Comparison of ENCODE assay signal across 8 mouse cellular contexts in genomic region chr5:116422699-116423201, GRCm38 (mm10). TPM values are rescaled to one million over a fixed set of nuclear protein-coding genes. Genes with fewer than 3 reads are reported as not detected.
DNase-seq lines count a peak whose midpoint lies in the region; ATAC-seq and TF ChIP-seq lines count a peak whose summit lies in the region.

TSS of gene Hspb8 (minus strand) at chr5:116422864.

- no peak for TF ChIP-seq CTCF in brain, embryonic 14.5 days (IDR thresholded peaks at IDR 0.05; ENCODE audit: borderline replicate concordance, extremely low read depth, insufficient read depth, insufficient read length)
- TF ChIP-seq CTCF in heart, postnatal 0 days (IDR thresholded peaks at IDR 0.05; ENCODE audit: low read depth) = no peak

- under 1% methylated on average over 20 of the region's 20 CpGs for whole genome bisulfite sequencing in forebrain, embryonic 10.5 days
- WGBS in heart, postnatal 0 days = 0% methylated on average over 18 of the region's 20 CpGs
- WGBS in lung, embryonic 15.5 days = under 1% methylated on average over 20 of the region's 20 CpGs

- H3K36me3 ChIP-seq in forebrain, embryonic 10.5 days (replicated peaks) = no peaks in the 10 kb centered on the region
- H3K36me3 ChIP-seq in heart, postnatal 0 days (replicated peaks; ENCODE audit: control insufficient read depth, insufficient read depth, low read length) = no peaks in the 10 kb centered on the region; the same call in 1 of the 2 replicates
- no peaks in the 10 kb centered on the region for H3K36me3 ChIP-seq in lung, embryonic 15.5 days

- TF ChIP-seq EP300 in heart, postnatal 0 days (IDR thresholded peaks at IDR 0.05; ENCODE audit: low read depth) = no peak

- H3K4me3 ChIP-seq in forebrain, embryonic 10.5 days = peak within 1 kb of the TSS; percentile 49
- H3K4me3 ChIP-seq in heart, postnatal 0 days (ENCODE audit: low read depth, low read length) = peak within 1 kb of the TSS; percentile 55
- peak within 1 kb of the TSS; percentile 41 for H3K4me3 ChIP-seq in lung, embryonic 15.5 days

- H3K4me2 ChIP-seq in heart, postnatal 0 days (ENCODE audit: low read depth, low read length) = peak within 1 kb of the TSS; percentile 66
- peak within 1 kb of the TSS; percentile 75 for H3K4me2 ChIP-seq in lung, embryonic 15.5 days

- peaks cover 28% of the 10 kb centered on the region for H3K27me3 ChIP-seq in forebrain, embryonic 10.5 days (ENCODE audit: poor library complexity, severe bottlenecking)
- no peaks in the 10 kb centered on the region for H3K27me3 ChIP-seq in heart, postnatal 0 days (ENCODE audit: control insufficient read depth, insufficient read depth, low read length)
- H3K27me3 ChIP-seq in lung, embryonic 15.5 days = no peaks in the 10 kb centered on the region

- no peak for TF ChIP-seq POLR2A in brain, embryonic 14.5 days (IDR thresholded peaks at IDR 0.05; ENCODE audit: borderline replicate concordance, extremely low read depth, insufficient read depth, insufficient read length, poor library complexity, severe bottlenecking)

- DNase-seq in Muller cell, postnatal 12 days (ENCODE audit: inconsistent ontology term) = peak; percentile 87
- peak; percentile 88 for DNase-seq in brain, embryonic 14.5 days (ENCODE audit: low read depth)
- peak; percentile 55 for DNase-seq in forebrain, embryonic 10.5 days (ENCODE audit: extremely low spot score, low spot score)
- peak; percentile 93 for DNase-seq in heart, postnatal 0 days (ENCODE audit: low spot score)
- peak; percentile 65 to 74 for DNase-seq in kidney, postnatal 36 days
- peak; percentile 78 for DNase-seq in retina, postnatal 1 day
- no peak for DNase-seq in spleen, postnatal 4 days (ENCODE audit: low spot score in 2 of 2)

- peak within 1 kb of the TSS; percentile 62 for H3K9ac ChIP-seq in heart, postnatal 0 days (replicated peaks; ENCODE audit: low read depth, low read length)
- peak within 1 kb of the TSS; percentile 52 for H3K9ac ChIP-seq in lung, embryonic 15.5 days

- peaks cover 57% of the 10 kb centered on the region for H3K4me1 ChIP-seq in forebrain, embryonic 10.5 days
- H3K4me1 ChIP-seq in heart, postnatal 0 days (ENCODE audit: control insufficient read depth, insufficient read depth) = peaks cover 19% of the 10 kb centered on the region; the same call in 1 of the 2 replicates
- peaks cover 47% of the 10 kb centered on the region for H3K4me1 ChIP-seq in lung, embryonic 15.5 days

- ATAC-seq in heart, postnatal 0 days (ENCODE audit: insufficient read depth, low read depth) = peak; percentile 89
- ATAC-seq in lung, embryonic 15.5 days (ENCODE audit: borderline replicate concordance, extremely low read depth, low FRiP score, low TSS enrichment) = peak; percentile 83

- H3K27ac ChIP-seq in forebrain, embryonic 10.5 days = peak within 1 kb of the TSS; percentile 84
- H3K27ac ChIP-seq in heart, postnatal 0 days (ENCODE audit: low read depth) = peak within 1 kb of the TSS; percentile 88
- peak within 1 kb of the TSS; percentile 81 for H3K27ac ChIP-seq in lung, embryonic 15.5 days

- H3K9me3 ChIP-seq in forebrain, embryonic 10.5 days = no peaks in the 10 kb centered on the region
- H3K9me3 ChIP-seq in heart, postnatal 0 days (replicated peaks; ENCODE audit: control insufficient read depth, low read length) = no peaks in the 10 kb centered on the region
- H3K9me3 ChIP-seq in lung, embryonic 15.5 days = no peaks in the 10 kb centered on the region

RNA-seq across cellular contexts. Expression of gene Hspb8, which starts in this region (rescaled TPM):
- 7.3 and 7.8 TPM in 2 replicates for polyA plus RNA-seq in brain, embryonic 14.5 days (2012; rRNA removed)
- 8.5 and 8.6 TPM in 2 replicates for polyA plus RNA-seq in forebrain, embryonic 10.5 days (2016; fragmentation: Nextera tagmentation; extraction: Ambion mirVana)
- total RNA-seq in heart, postnatal 0 days (2014; rRNA removed; ENCODE audit: low replicate concordance) = 102 and 111 TPM in 2 replicates
- polyA plus RNA-seq in heart, postnatal 0 days (2015; fragmentation: Nextera tagmentation; extraction: Ambion mirVana) = 26.9 and 30.3 TPM in 2 replicates
- polyA plus RNA-seq in lung, embryonic 15.5 days (2015; fragmentation: Nextera tagmentation; extraction: Ambion mirVana) = 15.7 and 16.0 TPM in 2 replicates

Comparison
In these comparisons a context has a peak if more than half of its experiments do, and no peak if none do; other contexts are left out.
1. DNase-seq: peak in Muller cell, postnatal 12 days (single experiment), brain, embryonic 14.5 days (single experiment), forebrain, embryonic 10.5 days (single experiment), heart, postnatal 0 days (single experiment), kidney, postnatal 36 days (2 of 2) and retina, postnatal 1 day (single experiment); none in spleen, postnatal 4 days (0 of 2).
2. Peak in every context shown above with its lines, with median percentiles within 50 percentile points of each other: H3K27ac ChIP-seq and H3K4me3 ChIP-seq.